Mouse (Mus musculus) heart, adult 2 months (tissue): Measurements from ENCODE around the gene Fhod1. TPM values are rescaled to one million over a fixed set of nuclear protein-coding genes. Genes with fewer than 3 reads are reported as not detected.

Experiments used
- DNase-seq, 2 experiments: peaks; one replicate each; pipeline ENCODE4 v3.0.0; 2021
- H3K27ac ChIP-seq: fragments of 200-600 bp; 2 replicates; pipeline ENCODE4 v1.8.1; 2022
- H3K27me3 ChIP-seq: fragments of 200-500 bp; 2 replicates; pipeline ENCODE4 v1.6.1; 2012; ENCODE audit warnings: mild to moderate bottlenecking, low read length, inconsistent platforms, mixed read lengths; ENCODE audit not compliant: control insufficient read depth, insufficient read depth
- H3K36me3 ChIP-seq: fragments of 200-500 bp; 2 replicates; pipeline ENCODE4 v1.6.1; 2012; ENCODE audit warnings: low read length, inconsistent platforms; ENCODE audit not compliant: control insufficient read depth, insufficient read depth
- H3K4me1 ChIP-seq: fragments of 200-500 bp; 2 replicates; pipeline ENCODE4 v1.6.1; 2011; ENCODE audit warnings: low read length; ENCODE audit not compliant: control insufficient read depth, insufficient read depth
- H3K4me3 ChIP-seq: fragments of 200-600 bp; 2 replicates; pipeline ENCODE4 v1.8.1; 2022
- H3K79me2 ChIP-seq: fragments of 200-500 bp; replicated peaks from 2 replicates; pipeline ENCODE4 v1.6.1; 2012; ENCODE audit warnings: mild to moderate bottlenecking, inconsistent platforms, low read length, moderate library complexity, mixed read lengths; ENCODE audit not compliant: control insufficient read depth, insufficient read depth
- H3K9ac ChIP-seq: fragments of 200-500 bp; 2 replicates; pipeline ENCODE4 v1.6.1; 2012; ENCODE audit warnings: low read depth, mild to moderate bottlenecking, control low read depth, inconsistent platforms, low read length, mixed read lengths
- CTCF ChIP-seq: fragments of 200-600 bp; IDR thresholded peaks from 2 replicates; pipeline ENCODE4 v1.8.1; 2022; ENCODE audit warnings: antibody characterized with exemption, mild to moderate bottlenecking, moderate library complexity
- EP300 ChIP-seq: fragments of 200-500 bp; IDR thresholded peaks from 2 replicates; pipeline ENCODE4 v1.6.1; 2011; ENCODE audit warnings: low read depth, low read length, control low read depth; ENCODE audit not compliant: insufficient read depth
- POLR2A ChIP-seq: fragments of 200-500 bp; IDR thresholded peaks from 2 replicates; pipeline ENCODE4 v1.6.1; 2011; ENCODE audit warnings: mild to moderate bottlenecking, low read depth, low read length, control low read depth; ENCODE audit not compliant: insufficient read depth
- WGBS: fragments of 180-500 bp; shearing (Covaris S2); methylation state at CpG from one replicate; pipeline ENCODE4 v1.1.7; 2018; 5-methylcytosine and 5-hydroxymethylcytosine counted together
- intact Hi-C: fragments of 180-260 bp; cut with DNase I; formaldehyde crosslinking; loops from one replicate; pipeline ENCODE4 v1.15.1; 2025
- polyA plus RNA-seq: library from polyadenylated mRNA; depleted of rRNA; stranded (reverse); fragments of >200 nt; gene quantifications from 2 replicates; pipeline ENCODE4 v1.2.3, GENCODE M21; 2012
- total RNA-seq, 2 experiments: library from RNA; stranded (reverse); gene quantifications; 2 replicates each; pipeline ENCODE4 v1.2.3; 2021

Gene Fhod1
- total and polyA plus RNA-seq, 3 experiments = 4.4 to 14.2 (median 6.9) TPM

DNA sequence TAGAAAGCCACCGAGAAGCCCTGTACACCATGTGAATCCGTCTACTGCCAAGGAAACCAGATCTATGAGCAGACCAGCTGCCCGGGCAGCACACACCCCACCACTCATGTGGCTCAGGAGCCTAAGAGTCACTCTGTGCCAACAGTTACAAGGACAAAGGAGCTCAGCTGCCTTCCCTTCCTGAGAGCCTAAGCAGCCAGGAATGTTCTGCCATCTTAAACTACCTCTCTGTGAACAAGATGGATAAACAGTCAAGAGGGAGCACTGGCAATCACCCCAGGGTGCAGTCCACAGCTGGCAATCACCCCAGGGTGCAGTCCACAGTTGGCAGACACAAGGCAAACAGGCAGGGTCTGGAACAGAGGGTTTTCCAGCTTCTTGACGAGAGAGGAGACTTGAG lies 29.8 kb downstream of the Fhod1 start:
- TF ChIP-seq CTCF = no peak
- no peak for TF ChIP-seq EP300
- TF ChIP-seq POLR2A = no peak
- DNase-seq = no peak
- H3K4me1 ChIP-seq = peaks cover 1% of the 10 kb centered on the region; the same call in 1 of the 2 replicates
- no peak overlapping the region for H3K9ac ChIP-seq
- intact Hi-C loops = no loop called here
- H3K27me3 ChIP-seq = no peaks in the 10 kb centered on the region
- no peak overlapping the region for H3K4me3 ChIP-seq
- WGBS = 66% methylated on average over 4 of the region's 4 CpGs
- no peaks in the 10 kb centered on the region for H3K79me2 ChIP-seq
- no peaks in the 10 kb centered on the region for H3K36me3 ChIP-seq
- peak overlapping the region; percentile 17; the same call in 1 of the 2 replicates for H3K27ac ChIP-seq

DNA sequence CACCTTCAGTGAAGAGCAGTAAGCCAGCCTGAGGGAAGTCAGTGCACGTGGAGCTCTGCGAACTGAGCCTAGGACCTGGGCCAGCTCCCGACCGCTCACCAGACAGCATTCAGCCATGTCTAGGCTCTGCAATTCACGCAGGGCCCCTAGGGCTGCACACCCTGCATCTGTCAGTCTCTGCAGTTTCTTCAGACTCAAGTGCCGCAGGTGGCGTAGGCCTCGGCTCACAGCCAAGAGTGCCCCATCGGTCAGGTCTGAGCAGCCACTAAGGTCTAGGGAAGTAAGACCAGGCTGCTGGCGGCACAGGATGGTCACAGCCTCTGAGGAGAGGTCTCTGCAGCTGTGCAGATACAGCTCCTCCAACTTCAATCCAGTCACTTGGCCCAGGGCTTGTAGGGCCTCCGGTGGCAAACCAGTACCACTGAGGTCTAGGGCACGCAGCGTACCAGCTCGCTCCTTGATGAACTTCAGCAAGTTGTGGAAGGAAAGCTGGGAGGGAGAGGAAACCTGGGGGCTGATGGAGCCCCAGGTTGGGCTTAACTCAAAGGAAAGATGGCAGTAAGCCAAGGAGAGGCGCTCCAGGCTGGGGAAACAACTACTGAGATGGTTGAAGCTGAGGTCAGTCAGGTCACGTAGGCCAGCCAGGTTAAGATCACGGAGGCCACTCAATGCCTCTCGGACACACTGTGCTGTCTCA lies 32.5 kb downstream of the Fhod1 start:
- DNase-seq = no peak
- H3K36me3 ChIP-seq = no peaks in the 10 kb centered on the region
- TF ChIP-seq CTCF (no peak), EP300 (no peak), POLR2A (no peak)
- no peaks in the 10 kb centered on the region for H3K79me2 ChIP-seq
- no peak overlapping the region for H3K4me3 ChIP-seq
- H3K27me3 ChIP-seq = no peaks in the 10 kb centered on the region
- 78% methylated on average over 18 of the region's 18 CpGs for WGBS
- intact Hi-C loops = no loop called here
- no peak overlapping the region for H3K9ac ChIP-seq
- H3K27ac ChIP-seq = no peak overlapping the region
- peaks cover 1% of the 10 kb centered on the region; the same call in 1 of the 2 replicates for H3K4me1 ChIP-seq

DNA sequence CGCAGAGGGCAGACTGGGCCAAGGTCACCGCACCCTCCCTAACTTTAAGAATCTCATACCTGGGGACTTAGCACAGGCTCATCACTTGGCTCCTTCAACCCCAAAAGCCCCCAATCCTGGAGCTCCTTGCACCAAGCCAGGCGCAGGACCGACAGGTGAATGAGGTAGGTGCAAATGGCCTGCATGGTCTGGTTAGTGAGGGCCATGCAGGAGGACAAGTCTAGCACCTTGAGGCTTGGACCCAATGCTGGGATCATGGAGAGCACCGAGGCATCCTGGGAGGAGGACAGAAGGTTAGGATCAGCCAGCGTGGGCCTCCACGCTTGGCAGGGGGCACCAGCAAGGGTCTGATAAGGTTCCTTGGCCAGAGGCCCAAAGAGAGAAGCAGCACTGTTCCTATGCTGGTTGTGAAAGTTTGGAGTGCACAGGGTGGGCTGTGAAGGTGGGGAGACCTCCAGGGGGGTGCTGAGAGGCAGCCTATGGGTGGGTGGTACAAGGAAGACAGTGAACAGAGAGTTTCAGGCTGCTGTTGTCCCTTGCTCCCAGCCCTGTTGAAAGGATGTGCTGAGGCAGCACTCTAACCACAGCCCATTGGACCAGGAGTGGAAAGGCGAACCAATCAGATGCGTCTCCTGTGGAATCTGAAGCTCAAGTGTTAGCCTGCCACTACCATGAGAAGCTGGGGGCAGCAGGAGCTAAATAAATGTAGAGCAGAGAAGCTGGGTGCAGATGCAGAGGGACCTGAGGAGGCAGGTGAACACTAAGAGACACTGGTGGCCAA lies 33.9 kb downstream of the Fhod1 start:
- Histone ChIP-seq H3K4me3 (no peak overlapping the region), H3K4me1 (peaks cover 1% of the 10 kb centered on the region; the same call in 1 of the 2 replicates), H3K36me3 (no peaks in the 10 kb centered on the region), H3K27me3 (no peaks in the 10 kb centered on the region), H3K27ac (no peak overlapping the region), H3K9ac (no peak overlapping the region), H3K79me2 (no peaks in the 10 kb centered on the region)
- intact Hi-C loops = no loop called here
- DNase-seq = no peak
- TF ChIP-seq CTCF (no peak), EP300 (no peak), POLR2A (no peak)
- WGBS = 78% methylated on average over 9 of the region's 9 CpGs

DNA sequence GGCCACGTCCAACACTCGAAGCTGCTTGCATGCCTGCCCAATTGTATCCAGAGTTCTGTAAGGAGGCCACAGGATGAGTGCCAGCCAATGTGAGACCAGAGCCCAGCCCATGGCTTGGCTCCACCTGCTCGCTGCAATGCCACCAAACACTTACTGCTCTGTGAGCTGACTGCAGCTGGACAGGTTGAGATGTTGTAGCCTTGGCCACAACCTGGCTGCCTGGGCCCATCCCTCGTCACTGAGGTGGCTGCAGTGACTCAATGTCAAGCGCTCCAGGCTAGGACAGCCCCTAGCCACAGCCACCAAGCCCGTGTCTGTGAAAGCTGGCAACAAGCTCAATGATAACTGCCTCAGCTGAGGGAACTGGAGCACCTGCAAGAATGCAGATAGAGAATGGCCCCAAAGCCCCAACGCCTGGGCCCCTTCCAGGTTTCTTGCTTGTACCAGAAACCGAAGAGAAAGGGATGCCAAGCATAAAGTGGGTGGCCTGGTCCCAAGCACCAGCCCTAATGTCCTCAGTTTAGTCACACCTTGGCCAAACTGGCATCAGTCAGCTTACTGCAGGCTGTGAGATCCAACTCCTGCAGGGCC lies 34.8 kb downstream of the Fhod1 start:
- Histone ChIP-seq H3K27ac (no peak overlapping the region), H3K9ac (no peak overlapping the region), H3K4me1 (peaks cover 1% of the 10 kb centered on the region; the same call in 1 of the 2 replicates), H3K36me3 (no peaks in the 10 kb centered on the region), H3K79me2 (no peaks in the 10 kb centered on the region), H3K4me3 (no peak overlapping the region), H3K27me3 (no peaks in the 10 kb centered on the region)
- TF ChIP-seq EP300 (0 out of 2 replicates have a peak, but pooled peaks have one; percentile 6), POLR2A (no peak)
- peak; percentile 25 to 58 for DNase-seq
- WGBS = 73% methylated on average over 8 of the region's 8 CpGs
- intact Hi-C loops = no loop called here

DNA sequence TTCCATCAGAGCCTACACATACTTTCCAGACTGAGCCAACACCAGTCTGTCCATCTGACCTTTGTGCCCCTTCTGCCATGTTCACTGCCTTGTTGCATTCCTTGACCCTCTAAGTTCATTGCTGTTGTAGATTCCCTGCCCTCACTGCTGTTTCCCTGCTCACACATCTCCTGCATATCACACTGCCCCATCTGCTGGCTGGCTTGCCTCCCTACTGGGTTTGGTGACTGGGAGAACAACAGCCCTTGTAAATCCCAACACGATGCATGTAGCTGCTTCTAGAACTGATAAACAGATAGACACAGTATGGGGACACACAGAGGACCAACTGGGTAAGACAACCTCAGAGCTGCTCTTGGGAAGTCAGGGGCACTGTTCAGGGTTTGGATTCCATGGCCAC lies 36.0 kb downstream of the Fhod1 start:
- H3K36me3 ChIP-seq = no peaks in the 10 kb centered on the region
- intact Hi-C loops = no loop called here
- no peaks in the 10 kb centered on the region for H3K27me3 ChIP-seq
- no peak for DNase-seq
- 69% methylated on average over 1 of the region's 1 CpGs for WGBS
- no peak overlapping the region for H3K27ac ChIP-seq
- TF ChIP-seq EP300 = no peak
- no peak for TF ChIP-seq CTCF
- no peak for TF ChIP-seq POLR2A
- H3K79me2 ChIP-seq = no peaks in the 10 kb centered on the region
- no peaks in the 10 kb centered on the region; the same call in 1 of the 2 replicates for H3K4me1 ChIP-seq
- no peak overlapping the region for H3K4me3 ChIP-seq
- no peak overlapping the region for H3K9ac ChIP-seq

DNA sequence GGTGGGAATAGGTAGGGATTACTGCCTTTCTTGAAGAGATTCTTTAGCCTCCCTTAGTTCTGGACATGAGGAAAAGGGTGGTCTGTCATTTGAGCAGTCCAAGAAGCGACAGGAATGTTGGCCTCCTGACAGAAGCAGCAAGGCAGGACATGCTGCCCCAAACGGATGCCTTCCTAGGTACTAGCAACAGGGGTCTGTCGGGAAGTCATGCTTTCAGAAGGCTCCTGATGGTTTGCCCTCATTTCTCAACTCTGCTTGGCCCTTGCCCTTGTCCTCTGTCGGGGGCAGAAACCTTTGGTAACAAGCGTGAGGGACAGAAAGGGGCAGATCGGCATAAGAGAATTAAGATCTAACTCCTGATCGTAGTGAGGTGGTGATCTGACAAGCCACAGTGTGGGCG lies 37.6 kb downstream of the Fhod1 start:
- Histone ChIP-seq H3K79me2 (no peaks in the 10 kb centered on the region), H3K27me3 (no peaks in the 10 kb centered on the region), H3K9ac (no peak overlapping the region), H3K4me1 (no peaks in the 10 kb centered on the region; the same call in none of the 2 replicates), H3K27ac (no peak overlapping the region), H3K4me3 (no peak overlapping the region), H3K36me3 (no peaks in the 10 kb centered on the region)
- TF ChIP-seq EP300 (no peak), CTCF (no peak), POLR2A (no peak)
- 83% methylated on average over 8 of the region's 8 CpGs for WGBS
- DNase-seq = no peak
- intact Hi-C loops = no loop called here
